Mouse (Mus musculus): ENCODE data around the gene Ugt1a6b.
A peak's percentile ranks its signal among the peaks of the same experiment; 100 is the strongest.
"Not testable (repeated sequence)": the region's sequence is repeated elsewhere in the genome, so short reads cannot be mapped to it uniquely, and the experiment has no call there.

Ugt1a6b gene

DNA sequence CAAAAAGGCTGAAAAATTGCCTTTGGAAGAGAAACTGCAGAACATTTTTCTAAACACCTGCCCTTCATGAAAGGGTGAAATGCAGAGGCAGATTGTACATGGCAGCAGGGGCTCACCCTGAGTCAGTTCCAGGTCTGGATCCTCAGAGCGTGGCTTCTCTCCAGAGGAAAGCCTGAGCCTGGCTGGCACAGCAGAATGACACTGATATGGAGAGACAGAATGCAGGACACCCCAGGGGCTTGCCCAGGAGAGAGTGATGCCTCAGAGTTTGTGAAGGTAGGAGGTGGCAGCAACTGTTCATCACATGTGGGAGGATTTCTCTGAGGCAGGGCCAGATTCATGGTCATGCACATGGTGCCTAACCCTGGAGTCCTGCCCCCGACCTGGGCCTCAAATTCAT, 96.9 kb downstream of the Ugt1a6b start:
- no peak for DNase-seq (ENCODE audit: low spot score)

DNA sequence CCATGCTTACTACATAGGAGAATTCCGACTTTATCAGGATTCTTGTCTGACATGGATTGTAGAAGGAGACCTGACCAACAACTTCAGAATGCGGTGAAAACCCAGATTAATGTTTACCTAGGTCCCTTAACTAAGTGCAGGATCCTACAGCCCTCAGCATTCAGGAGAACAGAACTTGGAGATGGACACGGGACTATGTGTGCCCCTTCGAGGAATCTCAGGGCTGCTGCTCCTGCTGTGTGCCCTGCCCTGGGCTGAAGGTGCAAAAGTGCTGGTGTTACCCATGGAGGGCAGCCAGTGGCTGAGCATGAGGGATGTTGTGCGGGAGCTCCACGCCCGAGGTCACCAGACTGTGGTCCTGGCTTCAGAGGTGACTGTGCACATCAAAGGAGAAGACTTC, 97.4 kb downstream of the Ugt1a6b start, which contains the start of gene Ugt1a2:
Ugt1a2 (plus strand) TSS at position 146 of the 400 bp plus-strand sequence.
- DNase-seq (ENCODE audit: low spot score), result no peak

DNA sequence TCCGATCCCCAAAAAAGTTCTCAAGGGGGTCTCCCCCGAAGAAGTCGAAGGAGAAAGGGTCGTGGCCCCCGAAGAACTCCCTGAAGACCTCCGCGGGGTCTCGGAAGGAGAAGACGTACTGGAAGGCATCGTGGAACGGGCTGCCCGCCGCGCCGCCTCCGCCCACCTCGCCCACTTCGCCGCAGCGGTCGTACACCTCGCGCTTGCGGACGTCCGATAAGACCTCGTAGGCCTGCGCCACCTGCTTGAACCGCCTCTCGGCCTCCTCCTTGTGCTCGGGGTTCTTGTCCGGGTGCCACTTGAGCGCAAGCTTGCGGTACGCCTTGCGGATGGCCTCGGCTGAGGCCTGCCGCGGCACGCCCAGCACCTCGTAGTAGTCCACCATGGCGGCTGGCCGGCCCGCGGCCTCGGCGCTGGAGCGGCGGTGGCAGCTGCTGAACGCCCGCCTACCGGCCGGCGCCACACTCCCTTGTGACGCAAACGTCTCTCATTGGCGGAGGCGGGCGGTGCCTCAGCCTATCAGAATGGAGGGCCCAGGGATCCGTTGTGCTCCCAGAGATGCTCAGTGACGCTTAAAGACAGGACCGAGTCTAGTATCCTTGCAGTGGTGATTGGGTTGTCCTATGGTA, 102.4 kb downstream of the Ugt1a6b start, which contains the start of gene Dnajb3:
Dnajb3 (minus strand) TSS at position 489 of the 629 bp plus-strand sequence.
- DNase-seq (ENCODE audit: low spot score), result peak; percentile 87

DNA sequence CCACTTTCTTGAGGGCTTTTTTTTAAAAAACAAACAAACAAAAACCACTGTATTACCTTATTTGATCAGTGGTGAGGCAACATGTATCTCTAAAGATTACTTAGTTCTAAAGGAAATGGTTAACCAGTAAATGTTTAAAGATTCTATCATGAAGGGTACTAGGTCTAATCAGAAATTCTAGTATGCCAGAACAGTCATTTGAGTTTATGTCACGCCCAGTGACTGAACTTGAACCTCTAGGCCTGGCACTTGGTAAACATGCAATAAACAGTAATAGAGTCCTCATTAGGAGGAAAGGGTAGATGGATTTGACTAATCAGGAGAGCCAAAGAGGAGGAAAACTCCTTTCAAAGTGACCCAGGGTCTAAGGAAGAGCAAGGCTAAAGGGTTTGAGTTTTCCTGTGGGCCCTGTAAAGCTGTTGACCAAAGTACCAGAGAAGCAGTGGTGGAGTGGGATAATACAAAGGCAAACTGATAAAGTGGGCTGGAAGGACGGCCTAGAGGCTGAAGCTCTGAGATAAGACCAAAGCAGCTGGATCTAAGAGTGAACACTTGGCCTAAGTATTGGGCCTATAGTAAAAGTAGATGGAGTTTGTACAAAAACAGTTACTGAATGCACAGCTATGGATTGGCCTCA, 103.9 kb downstream of the Ugt1a6b start:
- peak; percentile 14 for DNase-seq (ENCODE audit: low spot score)

DNA sequence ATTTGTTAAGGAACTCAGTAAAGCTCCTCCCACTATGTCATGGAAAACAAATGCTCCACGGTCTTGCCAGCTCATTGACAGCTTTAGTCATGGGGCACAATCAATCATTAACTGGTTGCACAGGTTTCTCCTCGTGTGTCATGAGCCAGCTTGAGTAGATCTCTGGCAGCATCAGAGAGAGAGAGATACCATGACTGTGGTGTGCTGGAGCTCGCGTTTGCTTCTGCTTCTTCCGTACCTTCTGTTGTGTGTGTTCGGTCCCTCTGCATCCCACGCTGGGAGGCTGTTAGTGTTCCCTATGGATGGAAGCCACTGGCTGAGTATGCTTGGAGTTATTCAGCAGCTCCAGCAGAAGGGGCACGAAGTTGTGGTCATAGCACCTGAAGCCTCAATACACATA, 108.8 kb downstream of the Ugt1a6b start, which contains the start of gene Ugt1a1:
Ugt1a1 (plus strand) TSS at position 148 of the 400 bp plus-strand sequence.
- peak; percentile 74 for DNase-seq (ENCODE audit: low spot score)

DNA sequence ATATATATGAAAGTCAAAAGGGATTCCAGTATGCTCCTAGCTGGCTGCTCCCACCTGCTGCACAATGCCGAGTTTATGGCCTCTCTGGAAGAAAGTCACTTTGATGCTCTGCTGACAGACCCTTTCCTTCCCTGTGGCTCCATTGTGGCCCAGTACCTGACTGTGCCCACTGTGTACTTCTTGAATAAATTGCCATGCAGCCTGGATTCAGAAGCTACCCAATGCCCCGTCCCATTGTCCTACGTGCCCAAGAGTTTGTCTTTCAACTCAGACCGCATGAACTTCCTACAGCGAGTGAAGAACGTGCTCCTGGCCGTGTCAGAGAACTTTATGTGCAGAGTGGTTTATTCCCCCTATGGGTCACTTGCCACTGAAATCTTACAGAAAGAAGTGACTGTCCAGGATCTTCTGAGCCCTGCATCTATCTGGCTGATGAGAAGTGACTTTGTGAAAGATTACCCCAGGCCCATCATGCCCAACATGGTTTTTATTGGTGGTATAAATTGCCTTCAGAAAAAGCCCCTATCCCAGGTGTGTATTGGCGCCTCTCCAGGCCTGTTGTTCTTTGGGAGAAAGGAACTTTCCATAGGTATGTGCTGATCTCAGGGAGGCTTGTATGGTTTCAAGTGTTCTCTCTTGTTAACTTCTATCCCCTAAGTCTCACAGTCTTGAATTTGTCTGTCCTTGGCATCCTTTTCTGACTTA, 109.4 kb downstream of the Ugt1a6b start:
- peak; percentile 38 for DNase-seq (ENCODE audit: low spot score)

DNA sequence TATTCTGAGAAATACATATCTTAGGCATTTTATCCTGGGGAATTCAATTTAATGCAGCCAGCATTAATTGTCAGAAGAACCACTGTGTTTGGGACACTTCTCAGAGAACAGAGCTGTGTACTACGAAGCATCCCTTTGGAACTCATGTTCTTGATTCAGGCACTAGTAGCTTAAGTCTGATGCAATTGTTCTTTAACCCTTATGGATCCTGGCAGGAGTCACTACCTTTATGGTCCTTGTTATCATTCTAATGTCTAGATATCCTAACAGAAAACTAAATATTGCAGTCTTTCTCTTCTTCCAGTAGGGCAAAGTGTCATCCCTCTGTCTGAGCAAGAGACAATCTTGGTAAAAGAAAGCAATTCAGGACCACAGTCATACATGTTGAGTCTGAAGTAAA, 110.0 kb downstream of the Ugt1a6b start:
- DNase-seq (ENCODE audit: low spot score), result no peak

DNA sequence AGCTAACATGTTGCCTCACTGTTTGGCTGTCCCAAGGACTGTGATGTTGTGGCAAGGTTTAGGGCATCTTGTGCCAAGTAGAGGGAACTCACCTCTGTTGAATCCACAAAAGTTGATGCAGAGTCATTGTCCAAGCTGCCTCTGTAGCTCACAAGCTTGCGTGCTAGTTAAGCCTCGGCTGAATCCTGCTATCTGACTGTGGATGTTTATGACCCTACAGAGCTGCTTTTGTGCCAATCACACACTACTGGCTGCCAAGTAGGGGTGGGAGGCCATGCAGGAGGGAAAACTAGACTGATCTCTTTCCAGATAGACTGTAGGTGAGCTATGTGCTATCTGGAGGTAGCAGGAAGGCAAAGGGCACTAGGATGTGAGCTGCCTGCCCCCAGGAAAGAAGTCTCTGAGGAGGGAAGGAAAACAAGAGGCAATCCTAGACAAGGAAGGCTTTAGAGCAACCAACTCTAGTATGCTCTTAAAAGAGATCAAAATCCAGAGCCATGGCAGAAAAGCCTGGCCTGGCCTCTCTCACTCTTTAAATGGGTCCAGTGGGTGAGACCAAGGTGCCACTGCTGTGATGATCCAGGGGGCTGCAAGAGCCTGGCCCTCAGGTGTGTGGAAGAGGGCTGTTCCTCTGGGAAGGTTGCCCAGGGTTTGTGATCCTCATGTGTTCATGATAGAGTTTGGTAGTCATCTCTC, 110.9 kb downstream of the Ugt1a6b start:
- peak; percentile 38 for DNase-seq (ENCODE audit: low spot score)

DNA sequence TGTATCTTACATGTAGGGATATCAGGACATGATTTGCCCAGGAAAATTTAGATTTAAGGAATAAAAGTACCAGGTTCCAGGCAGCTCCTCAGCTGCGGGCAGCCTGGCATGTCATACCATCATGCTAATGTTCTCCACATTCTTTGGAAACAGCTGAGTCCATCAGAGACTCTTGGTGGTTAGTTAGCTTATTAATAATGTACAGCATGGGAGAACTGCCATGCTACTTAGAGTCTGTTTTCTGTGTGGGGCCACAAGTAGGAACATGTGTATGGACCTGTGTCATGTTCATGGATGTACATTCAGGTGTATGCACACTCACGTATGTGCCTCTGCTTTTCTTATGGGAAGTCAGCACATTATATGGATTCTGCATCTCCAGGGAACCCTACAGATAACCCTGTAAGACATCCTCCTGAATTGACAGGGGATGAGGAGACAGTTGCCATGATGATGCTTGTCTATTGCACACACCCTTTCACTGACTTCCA, 111.5 kb downstream of the Ugt1a6b start:
- peak; percentile 18 for DNase-seq (ENCODE audit: low spot score)

DNA sequence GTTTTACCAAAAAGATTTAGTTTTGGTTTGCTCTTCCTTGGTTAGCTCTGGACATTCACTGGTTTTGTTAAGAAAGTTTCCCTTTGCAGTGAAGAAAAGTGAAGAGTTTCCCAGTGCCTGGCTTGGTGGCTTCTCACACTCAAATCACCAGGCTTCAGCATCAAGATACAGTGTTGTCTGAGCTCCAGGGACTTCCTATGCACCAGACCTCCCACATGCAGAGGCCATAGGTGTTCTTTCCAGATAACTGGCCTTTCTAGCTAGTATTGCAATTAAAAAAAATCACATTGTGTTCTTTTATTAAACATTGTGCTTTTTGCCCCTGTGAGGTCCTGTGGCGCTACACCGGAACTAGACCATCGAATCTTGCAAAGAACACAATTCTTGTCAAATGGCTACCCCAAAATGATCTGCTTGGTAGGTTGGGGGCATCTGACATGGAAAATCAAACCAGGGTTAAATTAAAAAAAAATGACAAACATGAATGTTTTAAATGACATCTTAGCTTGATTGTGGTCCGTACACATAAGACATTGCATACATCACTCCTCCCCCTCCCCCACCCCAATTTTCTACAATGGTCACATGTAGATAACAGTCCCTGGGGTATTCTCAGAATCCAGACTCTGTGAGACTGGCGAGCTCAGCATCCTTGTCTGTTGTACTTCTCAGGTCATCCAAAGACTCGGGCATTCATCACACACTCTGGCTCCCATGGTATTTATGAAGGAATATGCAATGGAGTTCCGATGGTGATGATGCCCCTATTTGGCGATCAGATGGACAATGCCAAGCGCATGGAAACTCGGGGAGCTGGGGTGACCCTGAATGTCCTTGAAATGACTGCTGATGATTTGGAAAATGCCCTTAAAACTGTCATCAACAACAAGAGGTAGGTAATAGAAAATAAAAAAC, 112.7 kb downstream of the Ugt1a6b start:
- DNase-seq (ENCODE audit: low spot score), result peak; percentile 26

DNA sequence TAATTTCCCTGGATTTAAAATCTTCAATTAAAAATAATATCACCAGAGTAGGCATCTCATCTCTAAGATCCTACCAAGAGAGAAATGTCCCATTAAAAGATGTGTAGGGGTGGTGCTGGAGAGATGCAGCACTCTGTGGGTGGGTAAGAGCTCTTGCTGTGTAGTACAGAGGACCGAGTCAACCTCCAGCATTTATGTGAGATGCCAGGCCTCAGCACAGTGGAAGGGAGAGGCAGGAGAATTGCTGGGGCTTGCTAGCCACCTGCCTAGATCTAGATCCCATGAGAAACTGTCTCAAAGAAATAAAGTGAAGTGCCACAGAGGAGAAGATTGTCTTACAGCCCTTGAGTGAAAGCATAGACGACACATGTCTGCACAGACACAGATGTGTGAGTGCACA, 113.5 kb downstream of the Ugt1a6b start:
- peak; percentile 17 for DNase-seq (ENCODE audit: low spot score)

DNA sequence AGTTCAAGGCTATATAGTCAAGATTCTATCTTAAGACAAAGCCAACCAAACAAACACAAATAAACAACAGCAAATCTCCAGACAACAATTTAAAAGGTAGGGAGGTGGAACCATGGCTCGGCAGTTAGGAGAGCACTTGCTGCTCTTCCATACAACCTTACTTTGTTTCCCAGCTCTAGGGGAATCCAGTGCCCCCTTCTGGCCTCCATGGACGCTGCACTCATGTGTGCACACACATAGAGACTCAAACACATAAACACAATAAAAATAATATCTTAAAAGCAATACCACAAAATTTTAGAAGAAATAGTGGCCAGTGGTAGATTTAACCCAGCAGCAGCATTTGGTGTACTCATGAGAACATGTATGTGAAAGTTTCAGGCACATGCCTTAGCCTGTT, 114.1 kb downstream of the Ugt1a6b start:
- peak; percentile 19 for DNase-seq (ENCODE audit: low spot score)

DNA sequence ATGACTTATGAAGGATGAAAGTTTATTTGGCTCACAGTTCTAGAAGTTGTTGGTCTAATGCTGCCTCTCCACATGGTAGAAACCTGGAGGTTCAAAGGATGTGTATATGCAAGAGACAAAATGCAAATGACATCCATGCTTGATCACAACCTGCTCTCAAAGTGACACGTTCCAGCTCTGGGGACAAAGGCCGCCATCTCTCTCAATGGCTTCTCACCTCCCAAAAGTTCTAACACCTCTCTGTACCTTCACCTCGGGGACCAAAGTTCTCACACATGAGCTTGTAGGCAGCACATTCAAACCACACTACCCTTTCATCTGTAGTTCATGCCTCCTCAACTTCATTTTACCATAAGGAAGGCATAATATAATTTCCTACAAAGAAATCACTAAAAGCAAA, 114.5 kb downstream of the Ugt1a6b start:
- peak; percentile 21 for DNase-seq (ENCODE audit: low spot score)

DNA sequence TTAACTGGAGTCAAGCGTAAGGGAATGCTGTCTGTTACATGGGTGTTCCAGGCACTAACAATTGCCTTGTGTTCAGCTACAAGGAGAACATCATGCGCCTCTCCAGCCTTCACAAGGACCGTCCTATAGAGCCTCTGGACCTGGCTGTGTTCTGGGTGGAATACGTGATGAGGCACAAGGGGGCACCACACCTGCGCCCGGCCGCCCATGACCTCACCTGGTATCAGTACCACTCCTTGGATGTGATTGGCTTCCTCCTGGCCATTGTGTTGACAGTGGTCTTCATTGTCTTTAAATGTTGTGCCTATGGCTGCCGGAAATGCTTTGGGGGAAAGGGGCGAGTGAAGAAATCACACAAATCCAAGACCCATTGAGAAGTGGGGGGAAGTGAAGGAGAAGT, 115.0 kb downstream of the Ugt1a6b start:
- DNase-seq (ENCODE audit: low spot score), result peak; percentile 20

DNA sequence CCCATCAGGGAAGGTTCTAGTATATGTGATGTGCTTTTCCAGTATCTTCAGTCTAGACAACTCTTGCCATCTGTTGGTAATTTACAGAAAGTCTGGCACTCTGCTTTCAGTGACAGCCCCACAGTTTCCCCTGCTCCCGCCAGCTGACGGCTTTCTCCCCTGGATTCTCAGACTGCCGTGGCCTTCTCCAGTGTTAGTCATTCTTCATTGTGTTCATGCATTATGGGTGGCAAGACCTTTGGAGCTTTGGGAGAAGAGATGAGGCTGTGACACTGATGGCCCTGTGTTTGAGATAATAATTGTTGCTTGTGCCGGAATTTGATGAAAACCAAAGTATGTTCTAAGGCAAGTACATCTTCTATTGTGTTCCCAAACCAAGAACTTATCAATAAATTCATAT, 115.5 kb downstream of the Ugt1a6b start:
- DNase-seq (ENCODE audit: low spot score), result peak; percentile 22

DNA sequence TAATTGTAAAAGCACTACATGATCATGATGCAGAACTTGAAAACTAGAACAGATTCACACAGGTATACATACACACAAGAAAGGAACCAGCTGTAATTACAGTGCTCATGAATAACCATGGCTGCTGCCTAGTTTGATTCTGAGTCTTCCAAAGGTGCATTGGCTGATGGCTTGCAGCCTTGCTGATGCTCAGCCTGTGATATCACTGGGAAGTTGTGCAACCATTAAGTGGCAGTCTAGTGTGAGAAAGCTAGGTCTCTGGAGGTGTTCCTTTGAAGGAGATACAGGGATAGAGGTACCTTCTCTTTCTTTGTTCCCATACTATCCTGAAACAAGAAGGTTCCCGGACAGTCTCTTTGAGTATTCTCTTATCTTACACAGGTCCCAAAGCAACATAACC, 116.0 kb downstream of the Ugt1a6b start:
- peak; percentile 10 for DNase-seq (ENCODE audit: low spot score)

DNA sequence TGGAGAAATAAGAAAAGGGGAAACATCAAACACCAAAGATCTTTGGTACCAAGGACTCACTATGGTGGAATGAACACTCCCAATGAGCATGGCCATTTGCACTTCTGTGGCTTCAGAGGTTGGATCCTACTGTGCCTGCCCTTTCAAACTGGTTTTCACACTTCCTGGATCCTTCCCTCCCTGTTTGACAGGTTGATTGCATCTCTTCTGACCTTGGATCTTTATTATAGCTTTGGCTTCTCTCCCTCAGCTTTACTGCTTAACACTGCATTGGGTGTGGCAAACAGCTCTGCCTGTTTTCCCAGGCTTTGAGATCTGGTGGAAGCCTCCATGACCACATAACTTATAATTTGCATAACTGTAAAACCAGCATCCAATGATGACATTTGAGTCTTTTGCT, 117.3 kb downstream of the Ugt1a6b start:
- peak; percentile 24 for DNase-seq (ENCODE audit: low spot score)

DNA sequence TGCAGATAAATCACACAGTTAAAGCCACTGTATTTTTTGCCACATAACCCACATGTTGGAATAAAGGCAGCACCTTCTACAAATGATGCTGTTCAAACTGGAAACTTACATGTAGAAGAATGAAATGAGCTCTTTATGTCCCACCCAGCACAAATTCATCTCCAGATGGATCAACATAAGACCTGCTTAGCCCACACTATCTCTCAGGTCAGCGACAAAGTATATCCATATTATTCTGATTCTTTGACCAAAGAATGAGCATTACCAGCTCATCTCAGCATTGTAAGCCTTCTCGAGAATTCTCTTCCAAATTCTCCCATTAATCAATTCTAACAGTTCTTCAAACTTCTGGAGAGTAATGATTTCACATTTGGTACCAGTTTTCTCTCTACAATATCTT, 119.2 kb downstream of the Ugt1a6b start:
- DNase-seq (ENCODE audit: low spot score), result peak; percentile 15

DNA sequence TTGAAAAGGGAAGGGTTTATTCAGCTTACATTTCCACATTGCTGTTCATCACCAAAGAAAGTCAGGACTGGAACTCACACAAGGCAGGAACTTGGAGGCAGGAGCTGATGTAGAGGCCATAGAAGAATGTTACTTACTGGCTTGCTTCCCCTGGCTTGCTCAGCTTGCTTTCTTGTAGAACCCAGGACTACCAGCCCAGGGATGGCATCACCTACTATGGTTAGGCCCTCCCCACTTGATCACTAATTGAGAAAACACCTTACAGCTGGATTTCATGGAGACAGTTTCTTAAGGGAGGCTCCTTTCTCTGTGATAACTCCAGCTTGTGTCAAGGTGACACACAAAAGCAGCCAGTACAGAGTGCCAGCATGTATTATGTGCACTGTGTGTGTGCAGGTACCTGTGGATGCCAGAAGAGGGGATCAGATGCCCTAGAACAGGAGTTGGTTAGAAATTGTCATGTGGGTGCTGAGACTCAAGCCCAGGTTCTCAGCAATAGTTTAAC, 120.0 kb downstream of the Ugt1a6b start:
- DNase-seq (ENCODE audit: low spot score), result not testable (repeated sequence)

DNA sequence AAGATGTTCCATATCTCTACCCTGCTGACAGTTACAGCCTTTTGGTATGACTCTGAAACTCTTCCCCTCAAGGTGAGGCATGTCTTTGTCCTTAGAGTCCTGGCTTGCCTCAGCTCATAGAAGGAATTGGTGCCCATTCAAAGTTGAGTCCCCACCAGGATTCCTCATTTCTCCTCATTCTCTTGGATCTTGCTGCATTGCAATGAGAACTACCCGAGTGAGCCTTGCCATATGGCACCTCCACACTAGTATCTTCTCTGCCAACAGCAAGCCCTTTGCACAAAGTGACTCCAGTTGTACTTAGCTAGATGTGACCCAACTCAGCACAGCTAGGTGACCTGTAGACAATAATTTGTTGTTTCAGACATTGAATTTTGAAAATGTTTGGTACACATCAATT, 120.5 kb downstream of the Ugt1a6b start:
- no peak for DNase-seq (ENCODE audit: low spot score)
